Mouse (Mus musculus) frontal cortex, adult (tissue): ENCODE results near the gene Tead2.
A peak's percentile ranks its signal among the peaks of the same experiment; 100 is the strongest.
"Not testable (repeated sequence)": the region's sequence is repeated elsewhere in the genome, so short reads cannot be mapped to it uniquely, and the experiment has no call there.

Source experiments
- ATAC-seq: cut with Nextera tagmentation; 2 replicates; pipeline ENCODE4 v1.9.2; 2017; ENCODE audit warnings: mild to moderate bottlenecking, moderate library complexity, mixed read lengths; ENCODE audit not compliant: low TSS enrichment

Tead2 gene

GRCm38 (mm10) chr7:45215673-45216441 lies at the start of gene Tead2:
Gene Tead2 (plus strand): TSS chr7:45215753.
- no peak for ATAC-seq

GRCm38 (mm10) chr7:45166950-45167401 lies 48.6 kb upstream of the Tead2 start:
- peak; percentile 11; the same call in 1 of the 2 replicates for ATAC-seq

- ATAC-seq, result 0 out of 2 replicates have a peak, but pooled peaks have one; percentile 17
These were observed 47.6 kb upstream of the Tead2 start for GRCm38 (mm10) chr7:45167761-45168445.

GRCm38 (mm10) chr7:45168656-45169055 lies 46.9 kb upstream of the Tead2 start:
- 0 out of 2 replicates have a peak, but pooled peaks have one; percentile 13 for ATAC-seq

- ATAC-seq, result 0 out of 2 replicates have a peak, but pooled peaks have one; percentile 18
These were observed 46.1 kb upstream of the Tead2 start for GRCm38 (mm10) chr7:45169495-45169894.

GRCm38 (mm10) chr7:45172974-45173373 lies 42.6 kb upstream of the Tead2 start:
- ATAC-seq, result no peak

- ATAC-seq, result not testable (repeated sequence)
These were observed 41.8 kb upstream of the Tead2 start for GRCm38 (mm10) chr7:45173772-45174171.

GRCm38 (mm10) chr7:45174567-45175280 lies 40.8 kb upstream of the Tead2 start:
- 0 out of 2 replicates have a peak, but pooled peaks have one; percentile 7 for ATAC-seq

GRCm38 (mm10) chr7:45175398-45175797 lies 40.2 kb upstream of the Tead2 start:
- ATAC-seq, result no peak

- 0 out of 2 replicates have a peak, but pooled peaks have one; percentile 2 for ATAC-seq
These were observed 39.6 kb upstream of the Tead2 start for GRCm38 (mm10) chr7:45175929-45176328.

- ATAC-seq, result no peak; the same call in 1 of the 2 replicates
These were observed 39.2 kb upstream of the Tead2 start for GRCm38 (mm10) chr7:45176356-45176755.

GRCm38 (mm10) chr7:45178550-45178949 lies 37.0 kb upstream of the Tead2 start:
- no peak for ATAC-seq

GRCm38 (mm10) chr7:45179469-45179868 lies 36.1 kb upstream of the Tead2 start, which contains the start of gene Gfy:
Gene Gfy (minus strand): TSS chr7:45179569.
- no peak for ATAC-seq

- ATAC-seq, result no peak
These were observed 34.6 kb upstream of the Tead2 start, which contains the start of gene Pth2 for GRCm38 (mm10) chr7:45180896-45181477. Gene Pth2 (plus strand): TSS chr7:45180995.

GRCm38 (mm10) chr7:45181540-45181939 lies 34.0 kb upstream of the Tead2 start:
- ATAC-seq, result no peak

- peak; percentile 92 for ATAC-seq
These were observed 33.4 kb upstream of the Tead2 start for GRCm38 (mm10) chr7:45182199-45182601.

GRCm38 (mm10) chr7:45182606-45183005 lies 32.9 kb upstream of the Tead2 start:
- ATAC-seq, result peak; percentile 31; the same call in 1 of the 2 replicates

- ATAC-seq, result no peak
These were observed 31.9 kb upstream of the Tead2 start for GRCm38 (mm10) chr7:45183672-45184071.

- no peak for ATAC-seq
These were observed 29.6 kb upstream of the Tead2 start for GRCm38 (mm10) chr7:45185921-45186320.

- peak; percentile 80 for ATAC-seq
These were observed 26.0 kb upstream of the Tead2 start for GRCm38 (mm10) chr7:45189600-45189999.

GRCm38 (mm10) chr7:45190186-45190585 lies 25.4 kb upstream of the Tead2 start:
- ATAC-seq, result no peak
